Mouse (Mus musculus) intestine, embryonic 16.5 days (tissue): ENCODE data around the gene Ift172. TPM values are rescaled to one million over a fixed set of nuclear protein-coding genes. Genes with fewer than 3 reads are reported as not detected.

Source experiments
- ATAC-seq: fragments of 200-750 bp; cut with Nextera tagmentation; 2 replicates; pipeline ENCODE4 v1.8.0; 2017; ENCODE audit warnings: moderate TSS enrichment, moderate library complexity
- H3K27ac ChIP-seq: fragments of 300-500 bp; sonication (generic); 2 replicates; pipeline ENCODE4 v1.5.1; 2014; ENCODE audit warnings: mild to moderate bottlenecking, low read length
- H3K27me3 ChIP-seq: fragments of 300-500 bp; sonication (generic); replicated peaks from 2 replicates; pipeline ENCODE4 v1.6.1; 2014; ENCODE audit warnings: low read length, control low read depth, mixed read lengths; ENCODE audit not compliant: control insufficient read depth, insufficient read depth
- H3K36me3 ChIP-seq: fragments of 300-500 bp; sonication (generic); 2 replicates; pipeline ENCODE4 v1.6.1; 2014; ENCODE audit warnings: low read length, control low read depth; ENCODE audit not compliant: control insufficient read depth, insufficient read depth
- H3K4me1 ChIP-seq: fragments of 300-500 bp; sonication (generic); 2 replicates; pipeline ENCODE4 v1.6.1; 2014; ENCODE audit warnings: low read length, control low read depth, mixed read lengths; ENCODE audit not compliant: control insufficient read depth, insufficient read depth
- H3K4me2 ChIP-seq: fragments of 300-500 bp; sonication (generic); 2 replicates; pipeline ENCODE4 v1.6.1; 2014; ENCODE audit warnings: low read depth, low read length, control low read depth
- H3K4me3 ChIP-seq: fragments of 300-500 bp; sonication (generic); 2 replicates; pipeline ENCODE4 v1.5.1; 2014; ENCODE audit warnings: mild to moderate bottlenecking, low read length
- H3K9ac ChIP-seq: fragments of 300-500 bp; sonication (generic); 2 replicates; pipeline ENCODE4 v1.6.1; 2014; ENCODE audit warnings: low read depth, low read length
- H3K9me3 ChIP-seq: fragments of 300-500 bp; sonication (generic); 2 replicates; pipeline ENCODE4 v1.6.1; 2016; ENCODE audit warnings: low read length, control low read depth; ENCODE audit not compliant: control insufficient read depth
- WGBS: fragments of 180-500 bp; shearing (Covaris S2); extraction: QIAGEN DNeasy Blood & Tissue Kit; methylation state at CpG from one replicate; pipeline ENCODE4 v1.1.7; 2014; 5-methylcytosine and 5-hydroxymethylcytosine counted together
- polyA plus RNA-seq: library from polyadenylated mRNA; unstranded; fragments of >200 nt; fragmentation: Nextera tagmentation; extraction: Ambion mirVana; gene quantifications from 2 replicates; pipeline ENCODE4 v1.2.1, GENCODE M21; 2015

Gene Ift172
- 19.5 and 21.5 TPM in 2 replicates for polyA plus RNA-seq

DNA sequence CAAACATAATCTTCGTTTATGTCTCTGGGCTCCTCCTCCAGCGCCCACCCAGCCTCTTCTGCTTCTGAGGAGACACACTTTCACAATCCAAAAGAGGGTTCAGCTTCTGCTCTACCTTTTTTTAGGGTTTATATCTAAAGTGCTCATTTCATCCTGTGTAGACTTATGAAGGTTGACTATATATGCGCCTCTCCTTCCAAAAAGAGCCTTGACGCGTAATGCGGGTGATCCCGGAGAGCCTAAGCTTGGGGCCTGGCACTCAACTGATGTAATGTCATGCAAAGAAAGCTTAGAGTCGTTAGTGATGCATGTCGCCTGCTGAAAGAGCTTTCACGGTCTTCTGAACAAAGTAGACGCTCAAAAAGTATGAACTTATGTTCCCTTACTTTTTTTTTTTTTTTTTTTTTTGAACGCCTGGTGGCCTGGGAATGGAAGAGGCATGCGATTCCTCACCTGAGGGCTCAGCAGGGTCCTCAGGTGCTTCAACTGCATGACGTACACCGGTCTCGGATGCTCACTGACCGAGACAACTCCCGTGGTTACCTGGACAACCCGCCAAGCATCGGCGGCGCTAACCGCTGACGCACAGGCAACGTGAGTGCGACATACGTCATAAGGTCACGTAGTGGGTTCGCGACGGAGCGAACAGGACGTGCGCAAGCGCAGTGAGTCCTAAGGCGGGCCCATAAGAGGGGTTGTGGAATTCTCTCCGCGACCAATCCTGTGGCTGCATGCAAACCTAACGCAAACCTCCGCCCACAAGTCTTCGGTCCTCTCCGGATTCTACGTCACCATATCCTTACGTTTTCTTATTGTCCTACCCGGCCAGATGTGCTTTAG lies at the start of gene Ift172:
Ift172 (minus strand) TSS at position 596 of the 840 bp plus-strand sequence.
- H3K9me3 ChIP-seq, result no peaks in the 10 kb centered on the region
- peak within 1 kb of the TSS; percentile 84 for H3K4me2 ChIP-seq
- H3K36me3 ChIP-seq, result peaks cover 3% of the 10 kb centered on the region; the same call in 1 of the 2 replicates
- H3K9ac ChIP-seq, result peak within 1 kb of the TSS; percentile 59
- peak within 1 kb of the TSS; percentile 60 for H3K4me3 ChIP-seq
- ATAC-seq, result peak; percentile 95
- no peaks in the 10 kb centered on the region for H3K27me3 ChIP-seq
- peaks cover 20% of the 10 kb centered on the region for H3K4me1 ChIP-seq
- 2% methylated on average over 45 of the region's 45 CpGs for WGBS
- H3K27ac ChIP-seq, result peak within 1 kb of the TSS; percentile 49

DNA sequence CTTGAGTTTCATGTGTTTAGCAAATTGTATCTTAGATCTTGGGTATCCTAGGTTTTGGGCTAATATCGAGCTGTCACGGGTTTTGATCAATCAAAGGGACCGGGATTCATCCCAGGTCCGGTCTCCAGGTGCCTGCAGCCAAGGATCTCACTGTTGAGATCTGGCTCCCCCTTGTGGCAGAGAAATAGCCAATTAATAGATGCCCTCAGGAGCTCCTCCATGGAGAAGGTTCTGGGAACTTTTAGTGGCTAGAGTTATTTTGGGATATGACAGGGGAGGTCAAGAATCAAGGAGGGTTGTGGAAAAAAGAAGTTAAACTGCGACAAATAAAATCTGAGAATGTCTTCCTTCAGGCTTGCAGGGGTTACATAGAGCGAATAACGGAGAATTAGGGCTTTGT lies 37.3 kb upstream of the Ift172 start:
- no peak overlapping the region for H3K4me3 ChIP-seq
- no peaks in the 10 kb centered on the region for H3K9me3 ChIP-seq
- H3K9ac ChIP-seq, result no peak overlapping the region
- H3K4me1 ChIP-seq, result no peaks in the 10 kb centered on the region
- no peak overlapping the region for H3K27ac ChIP-seq
- no peak overlapping the region for H3K4me2 ChIP-seq
- ATAC-seq, result no peak
- WGBS, result 30% methylated on average over 7 of the region's 7 CpGs
- H3K27me3 ChIP-seq, result no peaks in the 10 kb centered on the region
- H3K36me3 ChIP-seq, result no peaks in the 10 kb centered on the region

DNA sequence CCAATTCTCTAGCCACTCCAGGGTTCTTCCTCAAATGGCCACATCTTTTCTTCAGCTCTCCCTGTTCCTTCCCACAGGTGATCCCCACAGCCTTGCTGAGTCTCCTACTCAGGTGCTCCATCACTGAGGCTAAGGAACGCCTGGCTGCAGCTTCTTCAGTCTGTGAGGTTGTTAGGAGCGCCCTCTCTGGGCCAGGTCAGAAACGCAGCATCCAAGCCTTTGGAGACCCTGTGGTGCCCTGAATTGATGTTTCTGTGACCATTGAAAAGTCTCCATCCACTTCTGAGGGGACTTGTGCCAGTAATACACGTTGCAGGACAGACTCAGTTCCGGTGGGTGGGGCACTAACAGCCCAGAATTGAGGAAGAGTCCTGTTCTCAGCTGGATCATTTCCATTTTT lies 35.9 kb upstream of the Ift172 start:
- no peak overlapping the region for H3K4me2 ChIP-seq
- no peak for ATAC-seq
- WGBS, result 20% methylated on average over 5 of the region's 5 CpGs

DNA sequence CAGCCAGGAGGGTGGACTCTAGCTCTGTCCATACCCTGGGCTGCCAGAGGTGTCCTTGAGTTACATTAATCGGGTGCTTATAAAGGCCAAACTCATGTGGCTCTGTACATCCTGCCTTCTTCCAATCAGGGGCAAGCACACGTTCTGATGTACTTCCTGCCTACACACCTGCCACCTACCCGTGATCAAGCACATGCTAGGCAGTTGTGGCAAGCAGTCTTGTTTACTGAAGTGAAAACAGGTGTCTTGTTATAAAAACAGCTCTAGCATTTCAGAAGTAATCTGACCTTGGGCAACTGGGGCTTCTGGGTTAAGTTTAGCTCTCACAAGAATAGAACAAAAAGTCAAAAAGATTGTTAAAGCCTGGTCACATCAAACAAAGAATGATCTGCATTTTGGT lies 33.2 kb upstream of the Ift172 start:
- no peaks in the 10 kb centered on the region for H3K4me1 ChIP-seq
- H3K9ac ChIP-seq, result no peak overlapping the region
- no peaks in the 10 kb centered on the region for H3K27me3 ChIP-seq
- H3K36me3 ChIP-seq, result no peaks in the 10 kb centered on the region
- H3K4me3 ChIP-seq, result no peak overlapping the region
- H3K4me2 ChIP-seq, result no peak overlapping the region
- no peak overlapping the region for H3K27ac ChIP-seq
- H3K9me3 ChIP-seq, result no peaks in the 10 kb centered on the region
- WGBS, result 67% methylated on average over 3 of the region's 3 CpGs
- no peak for ATAC-seq

More for the DNA sequence above, 35.9 kb upstream of the Ift172 start:
- Histone ChIP-seq H3K9ac (no peak overlapping the region), H3K9me3 (no peaks in the 10 kb centered on the region), H3K4me3 (no peak overlapping the region), H3K36me3 (no peaks in the 10 kb centered on the region), H3K4me1 (no peaks in the 10 kb centered on the region), H3K27me3 (no peaks in the 10 kb centered on the region), H3K27ac (no peak overlapping the region)

DNA sequence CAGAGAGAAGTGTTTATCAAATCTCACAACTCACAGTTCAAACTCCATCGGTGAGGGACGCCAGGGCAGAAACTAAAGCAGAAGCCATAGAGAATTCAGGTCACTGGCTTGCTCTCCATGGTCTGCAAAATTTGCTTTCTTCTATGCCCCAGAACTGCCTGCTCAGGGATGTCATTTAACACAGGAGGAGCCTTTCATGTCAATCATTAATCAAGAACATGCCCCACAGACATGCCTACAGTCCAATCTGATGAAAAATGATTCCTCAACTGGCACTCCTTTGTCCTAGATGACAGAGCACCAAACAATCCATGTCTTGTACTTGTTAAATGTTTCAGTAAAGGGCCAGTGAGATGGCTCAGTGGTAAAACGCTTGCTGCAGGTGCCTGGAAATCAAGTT lies 31.9 kb upstream of the Ift172 start:
- Histone ChIP-seq H3K9me3 (no peaks in the 10 kb centered on the region), H3K27me3 (no peaks in the 10 kb centered on the region), H3K27ac (no peak overlapping the region), H3K4me3 (no peak overlapping the region), H3K4me2 (no peak overlapping the region), H3K9ac (no peak overlapping the region), H3K36me3 (no peaks in the 10 kb centered on the region), H3K4me1 (no peaks in the 10 kb centered on the region)
- ATAC-seq, result no peak
- WGBS, result 79% methylated on average over 3 of the region's 3 CpGs

DNA sequence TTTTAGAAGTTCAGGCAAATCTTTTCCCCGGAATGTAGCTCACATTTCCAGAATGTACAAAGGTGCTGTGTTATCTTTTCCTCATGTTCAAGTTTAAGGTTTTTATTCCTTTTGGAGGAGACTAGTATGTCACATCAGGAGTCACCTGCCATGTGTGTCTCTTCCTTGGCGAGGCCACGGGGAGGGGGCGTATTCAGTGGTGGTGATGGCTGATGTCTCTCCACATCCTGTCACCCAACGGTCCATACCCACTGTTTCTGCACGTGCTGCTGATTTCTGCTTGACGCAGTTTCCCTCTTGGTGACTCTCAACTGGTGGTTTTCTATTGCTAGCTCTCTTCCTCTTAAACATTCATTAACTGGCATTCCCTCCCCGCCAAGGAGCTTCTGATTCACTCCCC lies 21.9 kb upstream of the Ift172 start:
- no peak for ATAC-seq
- Histone ChIP-seq H3K27me3 (no peaks in the 10 kb centered on the region), H3K9me3 (no peaks in the 10 kb centered on the region), H3K9ac (no peak overlapping the region), H3K36me3 (no peaks in the 10 kb centered on the region), H3K27ac (no peak overlapping the region), H3K4me1 (no peaks in the 10 kb centered on the region), H3K4me3 (no peak overlapping the region), H3K4me2 (no peak overlapping the region)
- WGBS, result 84% methylated on average over 8 of the region's 8 CpGs

DNA sequence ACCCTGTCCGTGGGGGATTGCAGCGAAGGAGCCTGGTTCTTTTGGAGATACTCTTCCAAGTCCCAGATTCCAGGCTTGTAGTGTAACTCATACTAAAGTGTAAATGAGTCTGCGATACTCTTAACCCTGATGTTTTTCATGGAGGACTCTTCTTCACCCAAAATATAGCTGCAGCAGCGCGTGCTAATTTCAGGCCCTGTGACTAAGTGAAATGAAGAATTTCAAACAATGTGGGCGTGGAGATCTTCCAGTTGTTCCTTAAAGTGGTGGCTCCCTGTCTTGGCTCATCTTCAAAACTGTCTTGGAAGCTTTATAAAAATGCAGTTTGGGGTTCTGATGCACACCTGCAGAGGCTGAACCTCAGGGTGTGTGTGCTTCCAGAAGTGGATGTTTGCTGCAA lies 12.2 kb upstream of the Ift172 start:
- ATAC-seq, result no peak
- 83% methylated on average over 6 of the region's 6 CpGs for WGBS
- Histone ChIP-seq H3K4me3 (no peak overlapping the region), H3K4me2 (no peak overlapping the region), H3K4me1 (no peaks in the 10 kb centered on the region), H3K27me3 (no peaks in the 10 kb centered on the region), H3K9ac (no peak overlapping the region), H3K9me3 (no peaks in the 10 kb centered on the region), H3K36me3 (no peaks in the 10 kb centered on the region), H3K27ac (no peak overlapping the region)

DNA sequence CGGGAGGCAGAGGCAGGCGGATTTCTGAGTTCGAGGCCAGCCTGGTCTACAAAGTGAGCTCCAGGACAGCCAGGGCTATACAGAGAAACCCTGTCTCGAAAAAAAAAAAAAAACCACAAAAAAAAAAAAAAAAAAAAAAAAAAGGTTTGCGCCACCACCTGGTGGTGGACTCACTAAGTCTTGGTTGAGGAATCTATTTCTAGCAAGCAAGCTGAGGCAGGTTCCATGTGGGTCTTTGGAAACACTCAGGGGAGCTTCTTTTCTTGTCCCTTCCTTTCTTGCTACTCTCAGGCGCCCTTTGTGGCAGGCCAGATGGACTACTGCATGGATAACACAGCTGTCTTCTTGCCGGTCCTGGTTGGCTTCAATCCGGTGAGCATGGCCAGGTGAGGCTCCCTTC lies 10.9 kb upstream of the Ift172 start:
- H3K9ac ChIP-seq, result no peak overlapping the region
- no peak for ATAC-seq
- no peak overlapping the region for H3K4me3 ChIP-seq
- no peaks in the 10 kb centered on the region for H3K9me3 ChIP-seq
- no peak overlapping the region for H3K4me2 ChIP-seq
- H3K27ac ChIP-seq, result no peak overlapping the region
- no peaks in the 10 kb centered on the region for H3K27me3 ChIP-seq
- no peaks in the 10 kb centered on the region for H3K4me1 ChIP-seq
- WGBS, result 73% methylated on average over 8 of the region's 8 CpGs
- no peaks in the 10 kb centered on the region for H3K36me3 ChIP-seq

DNA sequence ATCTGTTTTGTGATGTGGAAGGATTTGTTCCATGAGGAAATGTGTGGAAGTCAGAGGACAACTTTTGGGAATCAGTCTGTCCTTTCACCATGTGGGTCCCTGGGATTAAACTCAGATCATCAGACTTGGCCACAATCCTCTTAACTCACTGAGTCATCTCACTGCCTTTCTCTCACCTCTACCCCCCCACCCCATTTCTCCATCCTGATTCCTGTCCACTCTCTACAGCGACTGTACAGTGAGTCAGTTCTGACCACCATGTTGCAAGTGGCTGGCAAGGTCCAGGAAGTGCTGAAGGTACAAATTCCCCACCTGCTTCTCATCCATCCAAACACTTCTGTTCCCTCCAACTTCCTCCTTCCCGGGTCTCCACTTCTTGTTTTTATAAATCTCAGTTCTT lies 7.6 kb upstream of the Ift172 start:
- Histone ChIP-seq H3K4me3 (no peak overlapping the region), H3K9ac (no peak overlapping the region), H3K9me3 (no peaks in the 10 kb centered on the region), H3K4me1 (peaks cover 9% of the 10 kb centered on the region), H3K27me3 (no peaks in the 10 kb centered on the region), H3K27ac (no peak overlapping the region), H3K36me3 (no peaks in the 10 kb centered on the region), H3K4me2 (no peak overlapping the region)
- no peak for ATAC-seq
- WGBS, result 55% methylated on average over 2 of the region's 2 CpGs

DNA sequence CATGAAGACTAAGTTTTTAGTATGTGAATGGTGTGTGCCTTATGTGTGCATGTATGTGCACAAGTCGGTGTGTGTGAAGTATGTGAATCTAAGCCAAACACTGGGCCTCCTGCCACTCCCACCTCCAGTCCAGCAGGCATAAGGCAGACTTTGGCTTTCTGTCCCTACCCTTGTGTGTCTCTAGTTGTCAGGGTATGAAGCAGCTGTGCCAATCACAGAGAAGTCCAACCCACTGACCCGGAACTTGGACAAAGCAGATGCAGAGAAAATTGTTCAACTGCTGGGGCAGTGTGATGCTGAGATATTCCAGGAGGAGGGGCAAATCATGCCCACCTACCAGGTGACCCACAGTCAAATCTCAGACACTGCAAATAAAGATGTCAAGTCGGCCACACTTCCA lies 7.1 kb upstream of the Ift172 start:
- Histone ChIP-seq H3K9ac (no peak overlapping the region), H3K4me1 (peaks cover 9% of the 10 kb centered on the region), H3K27me3 (no peaks in the 10 kb centered on the region), H3K4me3 (no peak overlapping the region), H3K27ac (no peak overlapping the region), H3K9me3 (no peaks in the 10 kb centered on the region), H3K36me3 (no peaks in the 10 kb centered on the region), H3K4me2 (no peak overlapping the region)
- no peak for ATAC-seq
- 73% methylated on average over 3 of the region's 3 CpGs for WGBS
